Mouse (Mus musculus) neural tube, embryonic 15.5 days (tissue): ENCODE data around the gene Abracl. TPM values are rescaled to one million over a fixed set of nuclear protein-coding genes. Genes with fewer than 3 reads are reported as not detected.

Source experiments
- ATAC-seq: fragments of 200-750 bp; cut with Nextera tagmentation; 2 replicates; pipeline ENCODE4 v1.8.0; 2017; ENCODE audit warnings: mild to moderate bottlenecking, moderate TSS enrichment, moderate library complexity; ENCODE audit not compliant: low FRiP score
- H3K27ac ChIP-seq: fragments of 300-500 bp; sonication (generic); replicated peaks from 2 replicates; pipeline ENCODE4 v1.5.1; 2015; ENCODE audit warnings: mild to moderate bottlenecking, inconsistent platforms
- H3K27me3 ChIP-seq: fragments of 300-500 bp; sonication (generic); replicated peaks from 2 replicates; pipeline ENCODE4 v1.6.1; 2015; ENCODE audit warnings: inconsistent platforms
- H3K36me3 ChIP-seq: fragments of 300-500 bp; sonication (generic); 2 replicates; pipeline ENCODE4 v1.6.1; 2015; ENCODE audit warnings: inconsistent platforms
- H3K4me1 ChIP-seq: fragments of 300-500 bp; sonication (generic); 2 replicates; pipeline ENCODE4 v1.6.1; 2015; ENCODE audit warnings: inconsistent platforms
- H3K4me2 ChIP-seq: fragments of 300-500 bp; sonication (generic); 2 replicates; pipeline ENCODE4 v1.6.1; 2015; ENCODE audit warnings: inconsistent platforms, mild to moderate bottlenecking, moderate library complexity
- H3K4me3 ChIP-seq: fragments of 300-500 bp; sonication (generic); replicated peaks from 2 replicates; pipeline ENCODE4 v1.5.1; 2015; ENCODE audit warnings: mild to moderate bottlenecking, inconsistent platforms
- H3K9ac ChIP-seq: fragments of 300-500 bp; sonication (generic); replicated peaks from 2 replicates; pipeline ENCODE4 v1.6.1; 2015; ENCODE audit warnings: mild to moderate bottlenecking, inconsistent platforms
- H3K9me3 ChIP-seq: fragments of 300-500 bp; sonication (generic); replicated peaks from 2 replicates; pipeline ENCODE4 v1.6.1; 2016; ENCODE audit warnings: inconsistent platforms
- WGBS: fragments of 180-500 bp; shearing (Covaris S2); methylation state at CpG from one replicate; pipeline ENCODE4 v1.1.7; 2015; ENCODE audit warnings: mixed read lengths; 5-methylcytosine and 5-hydroxymethylcytosine counted together
- polyA plus RNA-seq: library from polyadenylated mRNA; unstranded; fragments of >200 nt; fragmentation: Nextera tagmentation; extraction: Ambion mirVana; gene quantifications from 2 replicates; pipeline ENCODE4 v1.2.1, GENCODE M21; 2015

Abracl gene
- 56.5 and 85.4 TPM in 2 replicates for polyA plus RNA-seq

- H3K4me1 ChIP-seq, result peaks cover 18% of the 10 kb centered on the region; the same call in 1 of the 2 replicates
- H3K9me3 ChIP-seq, result no peaks in the 10 kb centered on the region
- peaks cover 4% of the 10 kb centered on the region; the same call in 1 of the 2 replicates for H3K36me3 ChIP-seq
- peak within 1 kb of the TSS; percentile 65 for H3K4me3 ChIP-seq
- peak; percentile 96 for ATAC-seq
- peak within 1 kb of the TSS; percentile 72 for H3K4me2 ChIP-seq
- peak within 1 kb of the TSS; percentile 89 for H3K27ac ChIP-seq
- WGBS, result under 1% methylated on average over 36 of the region's 37 CpGs
- H3K9ac ChIP-seq, result peak within 1 kb of the TSS; percentile 78
- H3K27me3 ChIP-seq, result no peaks in the 10 kb centered on the region
Measured at GRCm38 (mm10) chr10:18022741-18023347, at the start of gene Abracl. Gene Abracl (minus strand): TSS chr10:18023288.

- Histone ChIP-seq H3K4me3 (no peak overlapping the region), H3K36me3 (no peaks in the 10 kb centered on the region), H3K4me2 (no peak overlapping the region), H3K9ac (no peak overlapping the region), H3K27me3 (no peaks in the 10 kb centered on the region), H3K4me1 (peaks cover 18% of the 10 kb centered on the region; the same call in 1 of the 2 replicates), H3K9me3 (no peaks in the 10 kb centered on the region), H3K27ac (no peak overlapping the region)
- ATAC-seq, result no peak
- 71% methylated on average over 3 of the region's 3 CpGs for WGBS
Measured at GRCm38 (mm10) chr10:18072871-18073270, 49.8 kb upstream of the Abracl start.

GRCm38 (mm10) chr10:18070616-18071015 lies 47.5 kb upstream of the Abracl start:
- peaks cover 21% of the 10 kb centered on the region; the same call in 1 of the 2 replicates for H3K4me1 ChIP-seq
- peak overlapping the region; percentile 52 for H3K27ac ChIP-seq
- ATAC-seq, result no peak
- H3K9ac ChIP-seq, result no peak overlapping the region
- no peak overlapping the region for H3K4me3 ChIP-seq
- no peak overlapping the region for H3K4me2 ChIP-seq
- no peaks in the 10 kb centered on the region for H3K9me3 ChIP-seq
- 88% methylated on average over 2 of the region's 2 CpGs for WGBS
- H3K36me3 ChIP-seq, result no peaks in the 10 kb centered on the region
- no peaks in the 10 kb centered on the region for H3K27me3 ChIP-seq

GRCm38 (mm10) chr10:18070144-18070543 lies 47.1 kb upstream of the Abracl start:
- WGBS, result 60% methylated on average over 3 of the region's 3 CpGs

GRCm38 (mm10) chr10:18069576-18069975 lies 46.5 kb upstream of the Abracl start:
- peaks cover 25% of the 10 kb centered on the region for H3K4me1 ChIP-seq
- H3K27ac ChIP-seq, result peak overlapping the region; percentile 34; the same call in 1 of the 2 replicates

More at GRCm38 (mm10) chr10:18070144-18070543, 47.1 kb upstream of the Abracl start:
- Histone ChIP-seq H3K4me1 (peaks cover 21% of the 10 kb centered on the region; the same call in 1 of the 2 replicates), H3K4me2 (no peak overlapping the region), H3K9me3 (no peaks in the 10 kb centered on the region), H3K36me3 (no peaks in the 10 kb centered on the region), H3K4me3 (no peak overlapping the region), H3K27me3 (no peaks in the 10 kb centered on the region), H3K27ac (peak overlapping the region; percentile 52; the same call in 1 of the 2 replicates), H3K9ac (no peak overlapping the region)
- peak; percentile 29; the same call in 1 of the 2 replicates for ATAC-seq

GRCm38 (mm10) chr10:18068880-18069279 lies 45.8 kb upstream of the Abracl start:
- H3K9ac ChIP-seq, result no peak overlapping the region
- H3K4me2 ChIP-seq, result no peak overlapping the region
- H3K27ac ChIP-seq, result no peak overlapping the region
- H3K9me3 ChIP-seq, result no peaks in the 10 kb centered on the region
- 86% methylated on average over 2 of the region's 2 CpGs for WGBS
- no peak overlapping the region for H3K4me3 ChIP-seq
- no peak for ATAC-seq
- H3K4me1 ChIP-seq, result peaks cover 25% of the 10 kb centered on the region
- H3K27me3 ChIP-seq, result no peaks in the 10 kb centered on the region
- H3K36me3 ChIP-seq, result no peaks in the 10 kb centered on the region

More at GRCm38 (mm10) chr10:18069576-18069975, 46.5 kb upstream of the Abracl start:
- H3K9ac ChIP-seq, result no peak overlapping the region
- WGBS, result 58% methylated on average over 2 of the region's 2 CpGs
- H3K27me3 ChIP-seq, result no peaks in the 10 kb centered on the region
- H3K4me2 ChIP-seq, result no peak overlapping the region
- H3K4me3 ChIP-seq, result no peak overlapping the region
- no peaks in the 10 kb centered on the region for H3K9me3 ChIP-seq
- ATAC-seq, result no peak
- H3K36me3 ChIP-seq, result no peaks in the 10 kb centered on the region

GRCm38 (mm10) chr10:18067761-18068446 lies 44.8 kb upstream of the Abracl start:
- Histone ChIP-seq H3K4me1 (peaks cover 25% of the 10 kb centered on the region), H3K4me2 (no peak overlapping the region), H3K27ac (no peak overlapping the region), H3K27me3 (no peaks in the 10 kb centered on the region), H3K36me3 (no peaks in the 10 kb centered on the region), H3K9ac (no peak overlapping the region), H3K4me3 (no peak overlapping the region), H3K9me3 (no peaks in the 10 kb centered on the region)
- ATAC-seq, result 0 out of 2 replicates have a peak, but pooled peaks have one; percentile 20
- WGBS, result 64% methylated on average over 10 of the region's 10 CpGs

GRCm38 (mm10) chr10:18066031-18066439 lies 42.9 kb upstream of the Abracl start:
- Histone ChIP-seq H3K9me3 (no peaks in the 10 kb centered on the region), H3K9ac (no peak overlapping the region), H3K27ac (no peak overlapping the region), H3K4me3 (no peak overlapping the region), H3K4me1 (peaks cover 25% of the 10 kb centered on the region), H3K36me3 (no peaks in the 10 kb centered on the region), H3K4me2 (no peak overlapping the region), H3K27me3 (no peaks in the 10 kb centered on the region)
- 90% methylated on average over 10 of the region's 10 CpGs for WGBS
- no peak for ATAC-seq

GRCm38 (mm10) chr10:18064606-18065228 lies 41.6 kb upstream of the Abracl start:
- Histone ChIP-seq H3K36me3 (no peaks in the 10 kb centered on the region), H3K4me1 (peaks cover 17% of the 10 kb centered on the region), H3K27me3 (no peaks in the 10 kb centered on the region), H3K4me3 (no peak overlapping the region), H3K9me3 (no peaks in the 10 kb centered on the region), H3K4me2 (no peak overlapping the region), H3K9ac (no peak overlapping the region), H3K27ac (no peak overlapping the region)
- ATAC-seq, result no peak
- WGBS, result 70% methylated on average over 7 of the region's 7 CpGs

GRCm38 (mm10) chr10:18061533-18061932 lies 38.4 kb upstream of the Abracl start:
- no peak for ATAC-seq
- Histone ChIP-seq H3K4me3 (no peak overlapping the region), H3K27ac (no peak overlapping the region), H3K36me3 (no peaks in the 10 kb centered on the region), H3K4me1 (peaks cover 28% of the 10 kb centered on the region), H3K27me3 (no peaks in the 10 kb centered on the region), H3K4me2 (no peak overlapping the region), H3K9ac (no peak overlapping the region), H3K9me3 (no peaks in the 10 kb centered on the region)
- WGBS, result 91% methylated on average over 4 of the region's 4 CpGs

- Histone ChIP-seq H3K27ac (no peak overlapping the region), H3K36me3 (no peaks in the 10 kb centered on the region), H3K4me2 (no peak overlapping the region), H3K9me3 (no peaks in the 10 kb centered on the region), H3K9ac (no peak overlapping the region), H3K4me3 (no peak overlapping the region), H3K4me1 (peaks cover 28% of the 10 kb centered on the region), H3K27me3 (no peaks in the 10 kb centered on the region)
- no peak for ATAC-seq
- WGBS, result 91% methylated on average over 2 of the region's 2 CpGs
Measured at GRCm38 (mm10) chr10:18060778-18061177, 37.7 kb upstream of the Abracl start.
